Mouse (Mus musculus) myocyte (in vitro differentiated cells): ENCODE data around the gene Tmcc3. TPM values are rescaled to one million over a fixed set of nuclear protein-coding genes. Genes with fewer than 3 reads are reported as not detected.
A peak's percentile ranks its signal among the peaks of the same experiment; 100 is the strongest.

Experiments used
- H3K27me3 ChIP-seq: one replicate; pipeline ENCODE4 v1.6.1; 2011; ENCODE audit not compliant: control insufficient read depth, insufficient read depth, insufficient read length
- H3K36me3 ChIP-seq: one replicate; pipeline ENCODE4 v1.6.1; 2011; ENCODE audit not compliant: control insufficient read depth, insufficient read depth
- H3K4me2 ChIP-seq: one replicate; pipeline ENCODE4 v1.6.1; 2011; ENCODE audit warnings: low read depth, control low read depth
- H3K4me3 ChIP-seq: one replicate; pipeline ENCODE4 v1.5.1; 2011; ENCODE audit warnings: mild to moderate bottlenecking, control low read depth, moderate library complexity
- H3K79me2 ChIP-seq: one replicate; pipeline ENCODE4 v1.6.1; 2011; ENCODE audit not compliant: control insufficient read depth, insufficient read depth
- H3ac ChIP-seq: one replicate; pipeline ENCODE4 v1.6.1; 2011; ENCODE audit not compliant: control insufficient read depth, insufficient read length
- CEBPB ChIP-seq: IDR thresholded peaks from 2 replicates; pipeline ENCODE4 v1.6.1; 2011; ENCODE audit warnings: mild to moderate bottlenecking, moderate library complexity; ENCODE audit not compliant: poor library complexity, insufficient read depth, severe bottlenecking
- E2F4 ChIP-seq: IDR thresholded peaks from one replicate; pipeline ENCODE4 v1.6.1; 2011; ENCODE audit warnings: mild to moderate bottlenecking, control low read depth, moderate library complexity; ENCODE audit not compliant: insufficient read depth
- MAX ChIP-seq: IDR thresholded peaks from one replicate; pipeline ENCODE4 v1.6.1; 2011; ENCODE audit warnings: low read depth, mild to moderate bottlenecking, control low read depth
- MYOD1 ChIP-seq, 3 experiments: IDR thresholded peaks; one replicate each; pipeline ENCODE4 v1.6.1; 2011; ENCODE audit warnings: control low read depth in 2 of 3, low read depth in 2 of 3, mild to moderate bottlenecking in 2 of 3, moderate library complexity in 1 of 3; ENCODE audit not compliant: insufficient read length in 2 of 3, control insufficient read depth in 1 of 3
- MYOG ChIP-seq, 3 experiments: IDR thresholded peaks; one replicate each; pipeline ENCODE4 v1.6.1; 2011; ENCODE audit warnings: control low read depth in 2 of 3, low read depth in 2 of 3, mild to moderate bottlenecking in 2 of 3; ENCODE audit not compliant: insufficient read length in 2 of 3, control insufficient read depth in 1 of 3, insufficient read depth in 1 of 3
- POLR2A ChIP-seq: IDR thresholded peaks from one replicate; pipeline ENCODE4 v1.6.1; 2011; ENCODE audit warnings: low read depth, mild to moderate bottlenecking, control low read depth, moderate library complexity; ENCODE audit not compliant: insufficient read length
- POLR2AphosphoS2 ChIP-seq: IDR thresholded peaks from one replicate; pipeline ENCODE4 v1.6.1; 2011; ENCODE audit warnings: low read depth, control low read depth; ENCODE audit not compliant: insufficient read length
- REST ChIP-seq: IDR thresholded peaks from one replicate; pipeline ENCODE4 v1.6.1; 2011; ENCODE audit warnings: mild to moderate bottlenecking, control low read depth, moderate library complexity; ENCODE audit not compliant: insufficient read depth, insufficient read length
- SRF ChIP-seq: IDR thresholded peaks from one replicate; pipeline ENCODE4 v1.6.1; 2011; ENCODE audit warnings: low read depth; ENCODE audit not compliant: control insufficient read depth, insufficient read length
- TCF12 ChIP-seq: IDR thresholded peaks from one replicate; pipeline ENCODE4 v1.6.1; 2011; ENCODE audit warnings: mild to moderate bottlenecking, control low read depth; ENCODE audit not compliant: poor library complexity, insufficient read depth, severe bottlenecking
- TCF3 ChIP-seq: IDR thresholded peaks from one replicate; pipeline ENCODE4 v1.6.1; 2011; ENCODE audit warnings: low read depth, control low read depth; ENCODE audit not compliant: insufficient read length
- USF1 ChIP-seq: IDR thresholded peaks from one replicate; pipeline ENCODE4 v1.6.1; 2011; ENCODE audit warnings: low read depth, mild to moderate bottlenecking, control low read depth, moderate library complexity
- polyA plus RNA-seq: library from polyadenylated mRNA; unstranded; fragments of >200 nt; fragmentation: generic; extraction: Trizol; gene quantifications from one replicate; pipeline ENCODE4 v1.2.1, GENCODE M21; 2012; ENCODE audit warnings: missing spikeins

The Tmcc3 gene
- polyA plus RNA-seq, 1 experiment: 16.6 TPM

- Histone ChIP-seq H3K4me2 (no peak overlapping the region), H3K4me3 (no peak overlapping the region)
- TF ChIP-seq REST (no peak), MAX (no peak), POLR2AphosphoS2 (no peak), E2F4 (no peak), CEBPB (no peak), TCF12 (no peak), SRF (no peak), MYOD1 (IDR thresholded peaks at IDR 0.05; ENCODE audit: control insufficient read depth in 1 of 3, insufficient read length in 2 of 3, low read depth in 2 of 3) (no peak), TCF3 (no peak), POLR2A (no peak), MYOG (IDR thresholded peaks at IDR 0.05; ENCODE audit: control insufficient read depth in 1 of 3, insufficient read depth in 1 of 3, insufficient read length in 2 of 3, low read depth in 2 of 3) (no peak), USF1 (no peak)
Observed at GRCm38 (mm10) chr10:94377844-94378243, 66.1 kb downstream of the Tmcc3 start.

GRCm38 (mm10) chr10:94378383-94378782 lies 66.6 kb downstream of the Tmcc3 start:
- Histone ChIP-seq H3K36me3 (no peaks in the 10 kb centered on the region), H3K4me3 (no peak overlapping the region), H3ac (no peak overlapping the region), H3K27me3 (peaks cover 13% of the 10 kb centered on the region), H3K4me2 (no peak overlapping the region), H3K79me2 (no peaks in the 10 kb centered on the region)
- TF ChIP-seq MYOD1 (IDR thresholded peaks at IDR 0.05; ENCODE audit: control insufficient read depth in 1 of 3, insufficient read length in 2 of 3, low read depth in 2 of 3): no peak
- no peak for TF ChIP-seq CEBPB
- no peak for TF ChIP-seq E2F4
- no peak for TF ChIP-seq POLR2AphosphoS2
- TF ChIP-seq USF1: no peak
- TF ChIP-seq REST: no peak
- no peak for TF ChIP-seq SRF
- no peak for TF ChIP-seq MAX
- TF ChIP-seq TCF3: no peak
- TF ChIP-seq POLR2A: no peak
- no peak for TF ChIP-seq TCF12
- TF ChIP-seq MYOG (IDR thresholded peaks at IDR 0.05; ENCODE audit: control insufficient read depth in 1 of 3, insufficient read depth in 1 of 3, insufficient read length in 2 of 3, low read depth in 2 of 3): no peak

More at GRCm38 (mm10) chr10:94377844-94378243, 66.1 kb downstream of the Tmcc3 start:
- Histone ChIP-seq H3K79me2 (no peaks in the 10 kb centered on the region), H3ac (no peak overlapping the region), H3K36me3 (no peaks in the 10 kb centered on the region), H3K27me3 (peaks cover 13% of the 10 kb centered on the region)

- H3K79me2 ChIP-seq: no peaks in the 10 kb centered on the region
- H3K4me2 ChIP-seq: no peak overlapping the region
- no peak overlapping the region for H3ac ChIP-seq
- H3K36me3 ChIP-seq: no peaks in the 10 kb centered on the region
- no peak overlapping the region for H3K4me3 ChIP-seq
- H3K27me3 ChIP-seq: peaks cover 10% of the 10 kb centered on the region
- TF ChIP-seq TCF12 (no peak), CEBPB (no peak), REST (no peak), POLR2AphosphoS2 (no peak), E2F4 (no peak), SRF (no peak), MYOG (IDR thresholded peaks at IDR 0.05; ENCODE audit: control insufficient read depth in 1 of 3, insufficient read depth in 1 of 3, insufficient read length in 2 of 3, low read depth in 2 of 3) (no peak), POLR2A (no peak), USF1 (no peak), MYOD1 (IDR thresholded peaks at IDR 0.05; ENCODE audit: control insufficient read depth in 1 of 3, insufficient read length in 2 of 3, low read depth in 2 of 3) (no peak), TCF3 (no peak), MAX (no peak)
Observed at GRCm38 (mm10) chr10:94380082-94380481, 68.3 kb downstream of the Tmcc3 start.

- TF ChIP-seq SRF: no peak
- no peak for TF ChIP-seq TCF12
- no peak for TF ChIP-seq MYOD1 (IDR thresholded peaks at IDR 0.05; ENCODE audit: control insufficient read depth in 1 of 3, insufficient read length in 2 of 3, low read depth in 2 of 3)
- TF ChIP-seq USF1: no peak
- TF ChIP-seq REST: no peak
- TF ChIP-seq CEBPB: no peak
- no peak for TF ChIP-seq MAX
- TF ChIP-seq MYOG (IDR thresholded peaks at IDR 0.05; ENCODE audit: control insufficient read depth in 1 of 3, insufficient read depth in 1 of 3, insufficient read length in 2 of 3, low read depth in 2 of 3): no peak
- Histone ChIP-seq H3K27me3 (peaks cover 3% of the 10 kb centered on the region), H3K79me2 (no peaks in the 10 kb centered on the region)
Observed at GRCm38 (mm10) chr10:94380662-94381392, 69.1 kb downstream of the Tmcc3 start.

More at GRCm38 (mm10) chr10:94380662-94381392, 69.1 kb downstream of the Tmcc3 start:
- no peak overlapping the region for H3K4me3 ChIP-seq
- H3K36me3 ChIP-seq: no peaks in the 10 kb centered on the region
- no peak overlapping the region for H3ac ChIP-seq
- peak overlapping the region; percentile 27 for H3K4me2 ChIP-seq
